Mouse (Mus musculus) right cerebral cortex, adult 2 months (tissue): ENCODE results near the gene Gm20869.
"Not testable (repeated sequence)": the region's sequence is repeated elsewhere in the genome, so short reads cannot be mapped to it uniquely, and the experiment has no call there.

Experiments used
- DNase-seq, 2 experiments: peaks; one replicate each; pipeline ENCODE4 v3.0.0; 2021 to 2022; ENCODE audit warnings: low spot score in 2 of 2

Gene Gm20869

GRCm38 (mm10) chrY:71469149-71469548, at the start of gene Gm20869:
TSS of gene Gm20869 (plus strand) at chrY:71469449.
- not testable (repeated sequence) for DNase-seq
